Mouse (Mus musculus) embryo, embryonic 11.5 days (tissue): ENCODE measurements at regions not wholly inside any gene's neighbourhood (a gene's known extent, or its start where the extent isn't known, plus 50 kb on each side); places are given as distances from the start of the nearest gene placed in this dataset.

ENCODE experiments used
- DNase-seq: peaks from one replicate; pipeline ENCODE4 v3.0.0-alpha.2; 2012; ENCODE audit warnings: low read depth, low spot score

- no peak for DNase-seq
Observed at GRCm38 (mm10) chr11:7361388-7361787, 147.7 kb upstream of the Igfbp3 start.

- DNase-seq = no peak
Observed at GRCm38 (mm10) chr11:7348601-7349000, 134.9 kb upstream of the Igfbp3 start.

GRCm38 (mm10) chr11:7337826-7338225 lies 124.1 kb upstream of the Igfbp3 start:
- no peak for DNase-seq

DNA sequence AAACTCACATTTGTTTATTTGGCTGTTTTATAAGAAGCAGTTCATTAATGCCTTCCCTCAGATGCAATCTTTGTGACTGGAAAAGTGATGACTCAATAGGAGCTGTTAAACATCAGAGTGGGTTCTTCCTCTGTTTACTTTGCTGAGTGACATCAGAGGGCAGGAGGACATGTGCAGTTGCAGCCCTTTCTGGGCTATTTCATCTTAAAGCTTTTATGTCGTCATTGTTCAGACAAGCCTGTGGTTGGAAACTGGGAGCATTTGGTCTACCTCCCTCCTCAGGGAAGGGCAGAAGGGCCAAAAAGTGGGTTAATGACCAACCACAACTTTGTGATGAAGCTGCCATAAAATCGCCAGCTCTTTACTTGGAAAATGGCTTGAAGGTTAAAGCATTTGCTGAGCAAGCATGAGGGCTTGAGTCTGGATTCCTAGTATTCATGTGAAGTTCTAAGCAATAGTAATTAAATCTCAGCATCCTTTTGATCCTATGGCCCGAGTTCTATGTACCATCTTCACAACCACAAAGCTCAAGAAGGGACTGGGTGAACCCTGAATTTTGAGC lies 103.8 kb upstream of the Igfbp3 start:
- no peak for DNase-seq

GRCm38 (mm10) chr11:7296252-7296651 lies 82.5 kb upstream of the Igfbp3 start:
- DNase-seq = no peak

GRCm38 (mm10) chr11:7289242-7289938 lies 75.7 kb upstream of the Igfbp3 start:
- no peak for DNase-seq

DNA sequence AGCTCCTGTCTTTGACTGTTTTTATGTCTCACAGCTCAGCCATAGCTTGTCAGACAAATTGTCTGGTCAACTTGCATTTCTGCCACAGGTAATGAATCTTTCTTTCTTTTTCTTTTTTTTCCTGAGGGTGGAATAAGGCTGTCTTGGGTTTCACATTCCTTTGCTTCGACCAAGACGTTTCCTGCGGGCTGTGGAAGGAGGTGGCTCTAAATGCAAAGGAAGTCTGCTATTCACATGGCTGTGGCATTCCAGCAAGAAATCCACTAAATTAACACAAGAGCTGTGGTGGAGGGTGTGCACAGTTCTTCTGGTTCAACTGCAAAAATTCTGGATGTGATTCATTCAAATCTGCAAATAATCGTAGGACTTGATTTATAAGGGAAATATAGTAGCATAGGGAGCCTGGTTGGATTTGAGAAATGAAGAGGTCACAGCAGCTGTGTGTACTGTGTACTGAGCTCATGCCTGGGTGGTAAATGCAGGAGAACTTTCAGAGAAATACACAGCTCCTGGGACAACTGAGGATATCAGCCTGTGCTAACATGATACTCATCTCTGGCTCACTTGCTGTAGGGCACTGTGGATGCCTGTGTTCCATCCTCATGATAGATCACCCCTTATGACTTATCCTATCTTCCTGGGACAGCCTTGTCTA lies 71.2 kb upstream of the Igfbp3 start:
- DNase-seq = peak; percentile 26

GRCm38 (mm10) chr11:7282981-7283380 lies 69.3 kb upstream of the Igfbp3 start:
- DNase-seq = no peak

GRCm38 (mm10) chr11:7282188-7282587 lies 68.5 kb upstream of the Igfbp3 start:
- DNase-seq = no peak

DNA sequence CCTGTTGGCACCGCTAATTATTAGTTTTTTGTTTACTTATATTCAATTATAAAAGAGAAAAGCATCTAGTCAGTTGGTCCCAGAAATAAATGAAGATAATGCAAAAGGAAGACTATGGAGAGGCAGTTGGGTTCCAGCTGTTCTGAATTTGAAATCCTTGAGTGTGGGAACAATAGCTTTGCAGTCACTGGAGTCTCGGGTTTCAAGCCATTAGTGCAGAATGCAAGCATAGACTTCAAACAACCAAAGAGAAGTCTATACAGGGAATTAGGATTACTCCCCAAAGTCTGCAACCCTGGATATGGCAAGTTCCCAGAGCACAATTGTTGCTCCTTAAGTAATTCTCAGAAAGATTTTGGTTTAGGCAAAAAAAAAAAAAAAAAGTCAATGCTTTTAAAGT lies 67.9 kb upstream of the Igfbp3 start:
- no peak for DNase-seq

DNA sequence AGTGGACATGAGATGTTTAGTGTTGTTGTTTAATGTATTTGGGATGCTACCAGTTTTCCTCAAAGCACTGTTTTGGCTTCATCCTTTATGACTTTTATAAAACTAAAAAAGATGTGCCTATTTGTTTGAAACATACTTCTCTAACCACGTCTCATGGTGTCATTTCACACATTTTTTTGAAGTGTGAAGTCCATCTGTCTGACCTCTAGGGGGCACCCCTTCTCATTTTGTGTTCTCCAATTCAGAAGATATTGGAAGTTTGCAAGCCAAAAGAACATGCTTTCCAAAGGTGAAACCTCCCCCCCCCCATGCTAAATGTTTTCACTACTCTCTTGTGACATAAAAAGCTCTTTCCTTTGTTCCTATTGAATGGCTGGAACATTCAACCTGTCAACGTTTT lies 66.2 kb upstream of the Igfbp3 start:
- no peak for DNase-seq

DNA sequence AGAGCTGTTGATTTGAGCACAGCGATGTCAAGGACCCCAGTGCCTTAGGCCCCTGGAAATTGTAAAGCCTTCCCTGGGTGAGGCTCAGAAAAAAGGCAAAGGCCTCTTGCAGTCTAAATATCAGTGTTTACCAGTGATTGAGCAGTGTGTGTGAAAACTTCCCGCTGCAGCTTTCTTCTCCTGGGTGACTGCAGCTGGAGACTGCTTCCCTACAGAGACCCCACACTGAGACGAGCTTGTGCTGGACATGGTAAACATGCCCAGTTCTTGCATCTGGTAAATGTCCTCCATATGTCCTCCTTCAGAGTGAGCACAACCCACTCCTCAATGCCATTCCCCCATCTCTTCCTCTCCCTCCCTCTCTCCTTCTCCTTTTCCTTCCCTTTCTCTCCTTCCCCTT lies 58.8 kb upstream of the Igfbp3 start:
- DNase-seq = no peak

GRCm38 (mm10) chr11:7270916-7271315 lies 57.2 kb upstream of the Igfbp3 start:
- no peak for DNase-seq

DNA sequence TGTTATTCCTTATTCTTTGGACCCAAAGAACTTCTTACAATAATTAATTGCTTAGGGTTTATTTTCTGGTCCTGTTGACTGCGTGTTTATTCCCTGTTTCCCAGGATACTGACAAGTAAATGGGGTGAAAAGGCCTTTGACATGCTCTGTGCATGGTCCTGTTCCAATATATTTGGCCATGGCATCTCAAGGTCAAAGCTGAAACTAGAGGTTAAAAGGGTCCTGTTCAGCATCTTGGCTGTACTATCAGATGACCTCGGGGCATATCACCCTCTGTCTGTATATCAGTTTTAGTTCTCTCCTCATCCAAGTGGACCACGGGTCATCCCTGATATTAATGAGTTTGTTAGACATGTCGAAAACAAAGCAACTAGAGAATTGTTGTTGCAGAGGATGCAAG lies 50.2 kb upstream of the Igfbp3 start:
- no peak for DNase-seq
